Mouse (Mus musculus) cerebellum, adult 8-10 months (tissue): ENCODE measurements around the gene Arhgap22.

Source experiments
- DNase-seq: peaks from one replicate; pipeline ENCODE4 v3.0.0; 2022

The Arhgap22 gene

GRCm38 (mm10) chr14:33213823-33214766, at the start of gene Arhgap22:
Arhgap22 (plus strand) TSS chr14:33214026.
- peak; percentile 80 for DNase-seq

DNA sequence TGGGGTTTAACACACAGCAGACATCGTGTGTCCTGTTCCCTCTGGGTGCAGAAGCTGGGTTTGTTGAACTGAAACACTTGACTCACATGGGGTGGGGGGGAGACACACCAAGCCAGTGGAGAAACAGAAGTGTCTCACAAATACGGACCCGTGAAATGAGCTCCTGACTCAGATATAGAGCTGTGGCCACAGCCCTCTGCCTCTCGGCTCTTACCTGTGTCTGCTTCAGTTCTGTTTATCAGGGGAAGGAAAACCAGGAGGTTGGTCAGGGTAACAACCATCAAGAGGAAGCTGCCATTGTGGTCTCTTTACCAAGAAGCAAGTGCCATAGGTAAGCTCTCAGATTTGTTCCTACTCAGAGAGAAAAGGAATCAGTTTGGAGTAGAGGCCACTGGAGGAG, 45.1 kb upstream of the Arhgap22 start:
- DNase-seq: no peak

DNA sequence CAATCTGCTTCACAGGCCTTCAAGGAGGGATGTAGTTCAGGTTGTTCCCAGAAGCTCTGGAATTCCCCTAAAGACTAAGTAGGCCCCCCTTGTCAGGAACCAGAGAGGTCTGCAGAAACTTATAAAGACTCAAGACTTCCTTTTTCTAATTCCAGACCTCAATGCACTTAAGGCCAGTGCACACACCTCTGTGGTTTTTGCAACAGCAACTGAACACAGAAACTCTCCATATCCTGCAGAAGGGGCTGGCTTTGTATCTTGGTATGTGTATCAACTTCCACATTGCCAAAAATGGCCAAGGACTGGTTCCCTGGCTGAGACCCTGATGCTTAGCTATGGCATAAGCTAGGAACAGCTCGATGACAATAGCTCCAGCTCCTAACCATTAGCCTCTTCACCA, 41.9 kb upstream of the Arhgap22 start:
- DNase-seq: no peak

GRCm38 (mm10) chr14:33175059-33175821, 38.6 kb upstream of the Arhgap22 start:
- DNase-seq: peak; percentile 11

DNA sequence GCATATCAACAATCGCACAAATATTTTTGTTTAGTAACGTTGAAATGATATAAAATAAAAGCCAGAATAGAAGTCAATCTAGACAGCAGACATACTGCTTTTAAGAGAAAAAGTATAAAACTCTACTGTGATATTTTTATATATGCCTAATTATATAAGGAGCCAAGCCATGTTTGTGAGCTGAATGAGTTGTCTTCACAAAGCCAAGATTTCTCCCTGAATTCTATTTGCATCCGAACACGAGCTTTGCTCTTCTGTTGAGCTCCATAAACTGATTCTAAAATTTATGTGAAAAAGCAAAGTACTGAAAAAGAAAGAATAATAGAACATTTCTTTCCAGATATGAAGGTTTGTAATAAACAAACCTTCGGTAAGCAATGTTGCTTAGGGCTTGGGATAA, 33.7 kb upstream of the Arhgap22 start:
- DNase-seq: no peak

DNA sequence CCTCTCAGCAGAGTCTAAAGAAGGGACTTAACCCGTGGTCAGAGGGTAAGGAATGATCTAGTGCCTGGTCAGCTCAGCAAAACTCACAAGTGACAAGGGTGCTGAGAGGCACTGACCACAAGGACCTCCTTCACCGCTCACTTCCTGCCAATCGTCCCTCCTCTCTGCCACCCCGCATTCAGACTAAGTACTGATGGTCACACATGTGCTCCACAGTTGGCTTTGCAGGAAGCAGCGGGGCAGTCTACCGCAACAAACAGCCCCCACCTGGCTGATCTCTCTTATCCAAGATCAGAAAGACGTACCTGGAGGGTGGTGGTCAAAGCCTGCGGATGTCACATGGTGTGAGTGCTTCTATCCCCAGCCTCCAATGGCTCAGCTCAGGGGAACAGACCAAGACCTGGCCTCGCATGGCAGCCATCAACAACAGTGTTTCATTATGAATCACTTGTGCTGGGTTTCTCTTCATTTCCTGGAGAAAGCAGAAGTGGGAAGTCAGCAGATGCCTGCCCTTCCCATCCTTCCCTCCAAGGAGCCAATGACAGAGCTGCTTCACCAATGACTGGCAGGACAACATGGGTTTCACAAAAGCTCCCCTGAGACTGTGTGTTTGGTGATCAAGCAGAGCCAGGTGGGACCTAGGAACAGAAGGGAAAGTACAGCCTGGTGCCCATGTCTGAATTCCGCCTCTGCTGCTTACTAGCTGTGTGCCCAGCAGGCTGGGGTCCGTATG, 28.6 kb upstream of the Arhgap22 start, which contains the start of gene Wdfy4:
Gene Wdfy4, minus strand, starts transcription at position 441 of the 733 bp plus-strand sequence.
- DNase-seq: no peak

GRCm38 (mm10) chr14:33187201-33187600, 26.6 kb upstream of the Arhgap22 start:
- no peak for DNase-seq

DNA sequence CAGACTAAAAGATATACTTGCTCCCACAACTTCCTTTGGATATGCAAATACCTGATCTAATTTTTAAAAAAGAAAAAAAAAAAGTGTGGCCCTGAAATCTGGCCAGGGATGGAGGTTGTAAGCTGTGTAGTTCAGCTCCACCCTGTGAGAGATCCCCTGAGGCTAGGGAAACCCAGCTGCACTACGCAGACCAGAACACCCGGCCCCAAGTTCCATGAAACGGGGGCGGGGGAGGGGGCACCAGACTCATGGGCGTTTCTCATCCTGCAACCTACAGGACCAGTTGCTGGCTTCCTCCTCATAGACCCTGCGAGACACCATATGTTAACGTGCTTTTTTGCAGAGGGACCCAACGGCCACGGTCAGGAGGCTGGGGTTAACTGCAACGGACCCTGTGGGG, 24.6 kb upstream of the Arhgap22 start:
- no peak for DNase-seq

- DNase-seq: no peak
These were observed 23.9 kb upstream of the Arhgap22 start for GRCm38 (mm10) chr14:33189849-33190423.

GRCm38 (mm10) chr14:33190646-33191045, 23.2 kb upstream of the Arhgap22 start:
- DNase-seq: no peak

- no peak for DNase-seq
These were observed 20.1 kb upstream of the Arhgap22 start for GRCm38 (mm10) chr14:33193762-33194161.

GRCm38 (mm10) chr14:33194241-33194640, 19.6 kb upstream of the Arhgap22 start:
- no peak for DNase-seq

DNA sequence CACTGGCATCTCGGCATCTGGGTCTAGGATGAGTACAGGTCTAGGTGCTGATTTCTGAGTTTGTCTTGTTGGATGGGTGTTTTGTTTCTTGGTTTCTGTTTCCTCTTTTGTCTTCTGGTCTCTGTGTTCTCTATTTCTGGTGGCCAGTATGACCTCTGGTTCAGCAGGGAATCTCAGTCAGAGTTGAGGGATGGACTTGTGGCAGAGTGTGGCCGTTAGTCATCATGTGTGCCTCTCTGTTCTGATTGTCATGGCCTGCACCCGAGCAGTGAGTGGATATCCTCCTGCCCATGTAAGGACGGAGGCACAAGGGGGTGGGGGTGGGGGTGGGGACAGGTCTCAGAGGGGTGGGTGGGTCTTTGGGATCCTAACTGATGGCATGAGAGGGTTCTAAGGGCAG, 11.7 kb upstream of the Arhgap22 start:
- no peak for DNase-seq

DNA sequence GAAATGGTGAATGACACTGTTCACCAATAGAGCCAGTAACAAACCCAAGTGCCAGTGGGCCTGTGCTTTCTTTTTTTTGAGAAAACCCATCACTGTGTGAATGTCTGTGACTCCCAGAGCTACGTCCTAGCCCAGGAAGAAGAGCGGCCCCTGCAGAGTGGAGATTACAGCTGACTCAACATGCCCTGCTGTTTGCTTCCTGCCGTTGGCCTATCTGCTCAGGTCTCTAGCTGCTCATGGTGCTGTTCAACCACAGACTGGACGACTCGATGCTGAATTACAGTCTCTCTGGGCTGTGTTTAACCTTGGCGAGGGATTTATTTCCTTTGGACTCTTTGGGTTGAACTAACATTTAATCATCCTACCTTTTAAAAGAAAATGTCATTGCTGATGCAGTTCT, 10.9 kb upstream of the Arhgap22 start:
- no peak for DNase-seq

DNA sequence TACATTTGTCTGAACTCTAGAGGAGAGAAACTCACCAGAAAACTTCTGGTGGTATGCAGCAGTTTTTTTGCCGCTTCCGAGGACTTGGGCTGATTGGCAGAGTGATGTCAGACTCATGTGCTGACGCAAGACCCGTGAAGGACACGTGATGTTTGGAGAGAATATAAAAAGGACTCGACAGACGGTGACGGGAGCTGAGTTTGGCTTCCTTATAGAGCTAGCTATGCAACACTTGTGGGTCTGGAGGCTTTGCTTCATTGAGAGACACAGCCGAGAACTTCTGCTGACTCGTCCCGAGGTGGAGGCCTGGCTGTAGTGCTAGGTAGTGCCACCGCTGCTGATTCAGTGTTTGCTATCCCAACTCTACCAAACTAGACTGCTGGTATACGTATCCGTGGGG, 10.0 kb upstream of the Arhgap22 start:
- no peak for DNase-seq

DNA sequence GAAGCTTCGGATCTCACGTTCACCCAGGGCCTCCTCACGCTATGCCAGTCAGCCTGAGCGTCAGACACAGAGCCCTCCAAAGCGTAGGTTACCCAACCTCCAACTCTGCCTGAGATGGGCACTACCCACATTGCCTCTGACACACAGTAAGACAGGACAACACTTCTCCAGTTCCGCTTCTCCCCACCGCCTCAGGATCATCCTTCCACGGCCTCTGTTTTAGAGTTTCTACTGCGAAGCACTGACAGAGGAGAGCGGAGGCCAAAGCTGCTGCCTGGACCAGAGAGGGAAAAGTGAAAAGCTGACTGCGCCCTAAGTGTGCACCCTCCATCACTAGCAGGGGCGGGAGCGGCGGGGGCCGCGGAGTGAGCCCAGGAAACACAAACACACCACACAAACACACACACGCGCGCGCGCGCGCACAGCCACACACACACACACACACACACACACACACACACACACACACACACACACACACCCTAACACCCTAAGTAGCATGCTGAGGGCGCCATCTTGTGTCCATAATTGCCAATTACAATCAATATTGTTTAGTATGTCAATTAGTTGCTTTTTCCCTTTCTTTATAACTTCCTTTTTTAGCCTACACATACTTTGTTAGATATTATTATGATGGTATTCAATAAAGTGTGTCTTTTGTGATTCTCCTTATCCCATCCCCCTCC, 8.4 kb upstream of the Arhgap22 start:
- no peak for DNase-seq

DNA sequence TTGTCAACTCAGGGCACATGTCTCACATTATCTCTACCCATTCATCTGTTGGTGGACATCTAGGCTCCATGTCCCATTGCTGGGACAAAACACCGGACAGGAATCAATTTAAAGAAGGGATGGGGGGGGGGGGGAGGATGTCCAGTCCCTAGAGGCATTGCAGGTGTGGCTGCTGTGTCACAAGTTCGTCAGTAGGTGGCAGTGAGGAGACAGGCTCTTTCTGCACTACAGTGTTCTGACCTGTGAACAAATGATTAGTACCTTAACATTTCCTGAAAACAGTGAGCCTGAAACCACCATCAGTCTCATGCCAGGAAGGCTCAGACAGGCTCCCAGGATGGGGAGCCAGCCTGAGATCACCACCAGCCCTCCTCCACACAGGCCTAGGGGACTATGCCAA, 6.8 kb upstream of the Arhgap22 start:
- no peak for DNase-seq

DNA sequence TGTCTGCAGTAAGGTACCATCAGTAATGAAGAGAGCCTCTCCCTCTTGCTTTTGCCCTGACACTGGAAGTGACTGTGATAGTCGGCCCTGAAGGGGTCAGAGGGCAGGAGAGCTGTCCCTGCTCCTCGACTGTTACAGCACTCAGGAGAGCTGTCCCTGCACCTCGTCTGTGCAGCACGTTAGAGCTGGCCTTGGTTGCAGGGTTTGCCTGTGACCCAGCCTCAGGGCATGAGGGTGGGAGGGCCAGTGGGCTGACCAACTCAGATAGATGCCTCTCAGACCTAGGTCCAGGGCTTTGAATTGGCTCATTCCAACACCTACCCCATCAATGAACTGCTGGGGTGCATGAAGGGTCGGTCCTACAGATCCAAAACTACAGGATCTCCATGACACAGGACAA, 5.5 kb upstream of the Arhgap22 start:
- no peak for DNase-seq

DNA sequence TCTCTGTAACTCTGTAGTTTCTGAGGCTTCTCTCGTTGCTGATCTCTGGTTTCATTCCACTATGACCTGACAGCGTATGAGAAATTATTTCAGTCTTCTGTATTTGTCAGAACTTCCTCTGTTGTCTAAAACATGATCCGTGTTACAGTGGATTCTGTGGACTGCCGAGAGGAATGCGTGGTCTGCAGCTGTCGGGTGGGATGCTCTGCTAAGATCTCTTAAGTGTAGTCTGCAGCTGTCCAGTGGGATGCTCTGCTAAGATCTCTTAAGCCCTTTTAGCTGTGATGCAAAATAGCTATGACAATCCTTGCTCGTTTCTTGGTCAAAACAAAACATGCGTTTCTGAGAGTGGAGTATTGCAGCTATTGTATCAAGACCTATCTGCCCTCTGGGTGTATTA, 3.0 kb upstream of the Arhgap22 start:
- no peak for DNase-seq

DNA sequence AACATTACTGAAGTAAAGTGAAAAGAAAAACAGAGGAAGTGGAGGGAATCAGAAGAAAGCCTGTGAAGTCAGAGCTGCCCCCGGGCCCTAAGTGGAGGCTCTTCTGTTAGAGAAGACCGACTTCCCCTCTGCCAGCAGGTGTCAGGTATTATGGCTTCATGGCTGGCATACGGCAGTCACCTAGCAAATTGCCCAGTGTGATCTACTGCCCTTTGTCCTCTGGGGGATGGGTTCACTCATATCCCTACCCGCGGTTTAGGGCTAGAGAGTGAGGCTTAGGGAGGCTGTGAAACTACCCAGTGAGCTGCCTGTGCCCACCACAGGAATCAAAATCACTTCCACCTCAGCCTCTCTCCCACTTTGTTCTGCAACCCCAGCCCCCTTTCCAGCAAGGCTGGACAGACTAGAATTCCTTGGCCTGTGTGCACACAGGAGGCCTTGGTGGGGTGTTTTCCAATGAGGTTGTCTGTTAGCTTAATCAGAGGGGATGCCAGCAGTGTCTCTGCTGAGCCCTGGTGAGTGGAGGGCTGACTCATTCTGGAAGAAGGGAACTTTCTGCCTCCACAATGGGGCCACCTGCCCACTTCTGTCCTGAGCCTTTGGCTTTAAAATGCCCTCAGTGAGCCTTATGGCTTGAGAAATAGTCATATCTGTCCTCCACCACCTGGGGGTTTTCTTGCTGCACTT, 1.4 kb upstream of the Arhgap22 start:
- no peak for DNase-seq

- DNase-seq: no peak
These were observed 892 bp upstream of the Arhgap22 start for GRCm38 (mm10) chr14:33212958-33213309.

DNA sequence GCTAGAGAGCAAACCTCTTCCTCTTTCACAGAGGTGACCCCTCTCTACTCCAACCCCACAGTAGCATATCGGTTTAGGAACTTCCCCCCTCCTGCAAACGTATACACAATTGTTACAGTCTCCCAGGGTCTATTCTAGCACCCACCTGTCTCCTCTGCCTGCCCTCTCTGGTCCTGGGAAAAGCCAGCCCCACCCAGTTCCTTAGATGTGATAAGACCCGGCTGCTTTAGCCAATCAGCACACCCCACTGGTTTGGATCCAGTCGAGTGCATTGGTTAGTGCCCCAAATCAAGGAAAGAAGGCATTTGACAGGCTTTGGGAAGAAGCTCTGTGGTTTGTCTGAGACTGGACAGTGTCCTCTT, 922 bp downstream of the Arhgap22 start:
- DNase-seq: no peak
